9 mouse cellular contexts compared by ENCODE assay signal in genomic region chr8:88099526-88099925, GRCm38 (mm10). TPM values are rescaled to one million over a fixed set of nuclear protein-coding genes. Genes with fewer than 3 reads are reported as not detected.
A peak's percentile ranks its signal among the peaks of the same experiment; 100 is the strongest.
DNase-seq lines count a peak whose midpoint lies in the region; ATAC-seq and TF ChIP-seq lines count a peak whose summit lies in the region.
"Had no signal": no experiment of that assay in that cellular context is flagged by ENCODE, and none has a peak within 500 bp of the region (broad histone marks: within the 10 kb centered on the region; RNA-seq: fewer than 3 reads in every experiment).

No protein-coding gene starts in this region.

- H3K4me3 ChIP-seq in hindbrain, postnatal 0 days (ENCODE audit: low read length), result no peak overlapping the region
- H3K4me3 ChIP-seq: limb, embryonic 12.5 days had no signal

- H3K4me2 ChIP-seq in hindbrain, postnatal 0 days (ENCODE audit: low read depth, low read length), result no peak overlapping the region
- H3K4me2 ChIP-seq: limb, embryonic 12.5 days had no signal

- no peaks in the 10 kb centered on the region for H3K27me3 ChIP-seq in hindbrain, postnatal 0 days (ENCODE audit: insufficient read depth, low read length)
- H3K27me3 ChIP-seq: limb, embryonic 12.5 days had no signal

- peak; percentile 4 to 11 for DNase-seq in frontal cortex, postnatal 25 days (ENCODE audit: low spot score in 2 of 2)
- peak; percentile 10 to 17 for DNase-seq in urinary bladder, postnatal 36 days (ENCODE audit: low spot score in 2 of 2)
- DNase-seq in urinary bladder, adult 2 months (ENCODE audit: low spot score), result no peak
- DNase-seq in cerebellum, postnatal 25 days, result peak; percentile 51 to 64
- DNase-seq in hindbrain, postnatal 0 days (ENCODE audit: low spot score), result peak; percentile 76
- DNase-seq in lung, adult 18-20 months, result peak; percentile 17 to 34
- DNase-seq in right cerebral cortex, postnatal 4 days, result peak; percentile 47

- H3K27ac ChIP-seq in hindbrain, postnatal 0 days, result no peak overlapping the region
- H3K27ac ChIP-seq: limb, embryonic 12.5 days had no signal

- ATAC-seq in frontal cortex, adult (ENCODE audit: low TSS enrichment), result no peak; the same call in 1 of the 2 replicates
- no peak for ATAC-seq in hindbrain, postnatal 0 days

- WGBS in hindbrain, postnatal 0 days, result 3% methylated on average over 1 of the region's 1 CpGs

- no peaks in the 10 kb centered on the region for H3K9me3 ChIP-seq in hindbrain, postnatal 0 days (ENCODE audit: low read length)
- H3K9me3 ChIP-seq: limb, embryonic 12.5 days had no signal

- no peaks in the 10 kb centered on the region for H3K36me3 ChIP-seq in hindbrain, postnatal 0 days (ENCODE audit: insufficient read depth, low read length)
- H3K36me3 ChIP-seq: limb, embryonic 12.5 days had no signal

- no peak overlapping the region for H3K9ac ChIP-seq in hindbrain, postnatal 0 days (replicated peaks; ENCODE audit: low read length)
- H3K9ac ChIP-seq: limb, embryonic 12.5 days had no signal

- peak; percentile 84 for TF ChIP-seq CTCF in hindbrain, postnatal 0 days (IDR thresholded peaks at IDR 0.05; ENCODE audit: low read depth)

- H3K4me1 ChIP-seq in hindbrain, postnatal 0 days (ENCODE audit: insufficient read depth, low read length), result no peaks in the 10 kb centered on the region
- H3K4me1 ChIP-seq: limb, embryonic 12.5 days had no signal

RNA-seq across cellular contexts. Expression of gene Cnep1r1, which starts 19.0 kb away (rescaled TPM):
- polyA plus RNA-seq in urinary bladder, adult 2 months (2012; rRNA removed), result 41.8 and 52.1 TPM in 2 replicates
- total RNA-seq in hindbrain, postnatal 0 days (2014; rRNA removed), result 12.3 and 21.3 TPM in 2 replicates
- 26.6 and 28.5 TPM in 2 replicates for polyA plus RNA-seq in hindbrain, postnatal 0 days (2015; fragmentation: Nextera tagmentation; extraction: Ambion mirVana)

RNA-seq across cellular contexts. Expression of gene Heatr3, which starts 38.1 kb away (rescaled TPM):
- 23.7 and 25.5 TPM in 2 replicates for polyA plus RNA-seq in urinary bladder, adult 2 months (2012; rRNA removed)
- total RNA-seq in hindbrain, postnatal 0 days (2014; rRNA removed), result 28.5 and 36.0 TPM in 2 replicates
- 28.4 and 29.2 TPM in 2 replicates for polyA plus RNA-seq in hindbrain, postnatal 0 days (2015; fragmentation: Nextera tagmentation; extraction: Ambion mirVana)
